Mouse (Mus musculus) embryonic facial prominence, embryonic 15.5 days (tissue): Measurements from ENCODE around the gene Fbxw7. TPM values are rescaled to one million over a fixed set of nuclear protein-coding genes. Genes with fewer than 3 reads are reported as not detected.
"Not testable (repeated sequence)": the region's sequence is repeated elsewhere in the genome, so short reads cannot be mapped to it uniquely, and the experiment has no call there.

Source experiments
- ATAC-seq: fragments of 200-750 bp; cut with Nextera tagmentation; 2 replicates; pipeline ENCODE4 v1.8.0; 2017; ENCODE audit warnings: low read depth, moderate TSS enrichment; ENCODE audit not compliant: insufficient number of reproducible peaks, low FRiP score, low TSS enrichment
- H3K27ac ChIP-seq: fragments of 300-500 bp; sonication (generic); replicated peaks from 2 replicates; pipeline ENCODE4 v1.5.1; 2015; ENCODE audit warnings: mild to moderate bottlenecking, inconsistent platforms
- H3K27me3 ChIP-seq: fragments of 300-500 bp; sonication (generic); 2 replicates; pipeline ENCODE4 v1.6.1; 2015; ENCODE audit warnings: inconsistent platforms
- H3K36me3 ChIP-seq: fragments of 300-500 bp; sonication (generic); 2 replicates; pipeline ENCODE4 v1.6.1; 2015; ENCODE audit warnings: mild to moderate bottlenecking, inconsistent platforms
- H3K4me1 ChIP-seq: fragments of 300-500 bp; sonication (generic); 2 replicates; pipeline ENCODE4 v1.6.1; 2015; ENCODE audit warnings: inconsistent platforms
- H3K4me2 ChIP-seq: fragments of 300-500 bp; sonication (generic); replicated peaks from 2 replicates; pipeline ENCODE4 v1.6.1; 2015; ENCODE audit warnings: mild to moderate bottlenecking, inconsistent platforms
- H3K4me3 ChIP-seq: fragments of 300-500 bp; sonication (generic); replicated peaks from 2 replicates; pipeline ENCODE4 v1.5.1; 2015; ENCODE audit warnings: mild to moderate bottlenecking, inconsistent platforms
- H3K9ac ChIP-seq: fragments of 300-500 bp; sonication (generic); 2 replicates; pipeline ENCODE4 v1.6.1; 2015; ENCODE audit warnings: inconsistent platforms
- H3K9me3 ChIP-seq: fragments of 300-500 bp; sonication (generic); replicated peaks from 2 replicates; pipeline ENCODE4 v1.6.1; 2016; ENCODE audit warnings: inconsistent platforms
- WGBS: fragments of 180-500 bp; shearing (Covaris S2); methylation state at CpG from one replicate; pipeline ENCODE4 v1.1.7; 2015; 5-methylcytosine and 5-hydroxymethylcytosine counted together
- polyA plus RNA-seq: library from polyadenylated mRNA; unstranded; fragments of >200 nt; fragmentation: Nextera tagmentation; extraction: Ambion mirVana; gene quantifications from 2 replicates; pipeline ENCODE4 v1.2.1, GENCODE M21; 2015

Fbxw7 gene
- polyA plus RNA-seq, 1 experiment from 2014 or later, result 14.6 TPM

DNA sequence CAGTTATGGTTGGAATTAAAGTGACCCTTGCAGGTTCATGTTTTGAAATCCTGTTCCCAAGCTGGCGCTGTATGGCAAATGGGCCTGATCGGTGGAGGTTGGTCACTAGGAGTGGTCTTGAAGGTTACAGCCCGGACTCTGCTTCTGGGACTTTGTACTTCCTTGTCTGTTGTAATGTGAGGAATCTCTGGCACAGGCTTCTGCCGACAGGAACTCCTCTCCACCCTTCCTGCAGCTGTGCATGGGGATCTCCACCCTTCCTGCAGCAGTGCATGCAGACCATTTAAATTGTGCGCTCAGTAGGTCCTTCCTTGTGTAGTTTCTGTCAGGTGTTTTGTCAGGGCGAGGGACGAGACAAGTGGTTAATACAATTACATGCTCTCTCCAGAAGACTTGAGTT is 37.8 kb downstream of the Fbxw7 start:
- Histone ChIP-seq H3K36me3 (no peaks in the 10 kb centered on the region), H3K27me3 (no peaks in the 10 kb centered on the region), H3K9ac (no peak overlapping the region), H3K27ac (no peak overlapping the region; the same call in 1 of the 2 replicates), H3K9me3 (no peaks in the 10 kb centered on the region), H3K4me3 (no peak overlapping the region), H3K4me1 (no peaks in the 10 kb centered on the region), H3K4me2 (no peak overlapping the region)
- 70% methylated on average over 7 of the region's 7 CpGs for WGBS
- ATAC-seq, result no peak

GRCm38 (mm10) chr3:84854440-84854839 is 39.4 kb downstream of the Fbxw7 start:
- WGBS, result 66% methylated on average over 1 of the region's 1 CpGs

GRCm38 (mm10) chr3:84860669-84861068 is 45.6 kb downstream of the Fbxw7 start:
- H3K4me2 ChIP-seq, result no peak overlapping the region
- no peaks in the 10 kb centered on the region for H3K4me1 ChIP-seq
- H3K9ac ChIP-seq, result no peak overlapping the region
- no peaks in the 10 kb centered on the region for H3K9me3 ChIP-seq
- H3K27ac ChIP-seq, result no peak overlapping the region
- WGBS, result 85% methylated on average over 1 of the region's 1 CpGs
- ATAC-seq, result no peak
- no peaks in the 10 kb centered on the region for H3K27me3 ChIP-seq
- H3K4me3 ChIP-seq, result no peak overlapping the region
- H3K36me3 ChIP-seq, result no peaks in the 10 kb centered on the region

More at GRCm38 (mm10) chr3:84854440-84854839, 39.4 kb downstream of the Fbxw7 start:
- Histone ChIP-seq H3K36me3 (no peaks in the 10 kb centered on the region), H3K4me1 (no peaks in the 10 kb centered on the region), H3K27me3 (no peaks in the 10 kb centered on the region), H3K9me3 (no peaks in the 10 kb centered on the region), H3K4me2 (no peak overlapping the region), H3K27ac (no peak overlapping the region), H3K9ac (no peak overlapping the region), H3K4me3 (no peak overlapping the region)
- no peak for ATAC-seq

GRCm38 (mm10) chr3:84861817-84862216 is 46.7 kb downstream of the Fbxw7 start:
- not testable (repeated sequence) for H3K36me3 ChIP-seq, H3K9me3 ChIP-seq, ATAC-seq, H3K9ac ChIP-seq, H3K27ac ChIP-seq, H3K4me2 ChIP-seq, H3K27me3 ChIP-seq, H3K4me3 ChIP-seq, H3K4me1 ChIP-seq
- 89% methylated on average over 3 of the region's 3 CpGs for WGBS

GRCm38 (mm10) chr3:84865684-84866083 is 50.6 kb downstream of the Fbxw7 start:
- no peak for ATAC-seq
- Histone ChIP-seq H3K4me2 (no peak overlapping the region), H3K4me1 (no peaks in the 10 kb centered on the region), H3K27ac (no peak overlapping the region), H3K9me3 (no peaks in the 10 kb centered on the region), H3K27me3 (no peaks in the 10 kb centered on the region), H3K9ac (no peak overlapping the region), H3K4me3 (no peak overlapping the region), H3K36me3 (no peaks in the 10 kb centered on the region)
- 75% methylated on average over 3 of the region's 3 CpGs for WGBS

DNA sequence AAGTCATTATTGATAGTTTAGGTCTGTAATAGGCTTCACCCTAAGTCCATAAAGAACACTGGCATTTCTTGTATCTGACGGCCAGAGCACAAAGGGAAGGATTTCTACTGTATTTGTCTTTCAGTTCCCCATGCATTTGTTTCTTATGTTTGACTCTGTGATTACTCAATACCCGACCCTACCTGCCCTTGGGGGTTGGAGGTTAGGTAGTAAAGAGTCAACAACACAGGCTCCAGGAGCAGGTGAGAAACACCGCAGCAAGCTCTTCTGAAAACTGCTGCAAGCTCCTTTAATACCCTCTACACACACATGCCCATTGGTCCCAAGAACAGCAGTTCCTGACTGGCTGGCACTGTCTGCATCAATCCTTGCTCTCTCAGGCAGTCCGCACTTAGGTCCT is 51.8 kb downstream of the Fbxw7 start:
- H3K4me3 ChIP-seq, result no peak overlapping the region
- no peak overlapping the region for H3K9ac ChIP-seq
- ATAC-seq, result no peak
- 72% methylated on average over 4 of the region's 4 CpGs for WGBS
- no peaks in the 10 kb centered on the region for H3K27me3 ChIP-seq
- H3K27ac ChIP-seq, result no peak overlapping the region
- H3K4me2 ChIP-seq, result no peak overlapping the region
- H3K36me3 ChIP-seq, result no peaks in the 10 kb centered on the region
- H3K4me1 ChIP-seq, result no peaks in the 10 kb centered on the region
- H3K9me3 ChIP-seq, result no peaks in the 10 kb centered on the region

GRCm38 (mm10) chr3:84867434-84867975 is 52.4 kb downstream of the Fbxw7 start:
- H3K4me3 ChIP-seq, result no peak overlapping the region
- H3K9ac ChIP-seq, result no peak overlapping the region
- H3K9me3 ChIP-seq, result no peaks in the 10 kb centered on the region
- no peaks in the 10 kb centered on the region for H3K36me3 ChIP-seq
- no peaks in the 10 kb centered on the region for H3K27me3 ChIP-seq
- 91% methylated on average over 1 of the region's 1 CpGs for WGBS
- no peaks in the 10 kb centered on the region for H3K4me1 ChIP-seq
- no peak overlapping the region for H3K4me2 ChIP-seq
- no peak for ATAC-seq
- no peak overlapping the region for H3K27ac ChIP-seq

DNA sequence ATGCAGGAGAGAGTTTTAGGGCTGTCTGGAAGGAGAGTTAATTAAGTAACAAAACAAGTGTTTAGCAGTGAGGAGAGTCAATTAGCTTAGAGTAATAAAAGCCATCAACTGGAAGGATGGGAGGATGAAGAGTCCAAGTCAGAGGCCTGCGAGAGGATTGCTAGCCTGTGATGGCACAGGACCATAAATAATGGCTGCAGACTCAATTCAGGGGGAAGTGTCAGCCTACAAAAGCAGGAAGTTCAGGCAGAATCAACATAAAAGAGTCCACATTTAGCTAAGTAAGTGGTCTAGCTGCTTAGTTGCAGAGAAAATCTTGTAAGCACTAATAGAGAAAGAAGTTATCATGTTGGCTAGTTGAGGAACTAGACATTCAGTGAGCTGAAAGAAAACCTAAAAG is 52.9 kb downstream of the Fbxw7 start:
- no peak overlapping the region for H3K27ac ChIP-seq
- H3K27me3 ChIP-seq, result no peaks in the 10 kb centered on the region
- no peaks in the 10 kb centered on the region for H3K4me1 ChIP-seq
- H3K9ac ChIP-seq, result no peak overlapping the region
- H3K36me3 ChIP-seq, result no peaks in the 10 kb centered on the region
- no peak overlapping the region for H3K4me3 ChIP-seq
- WGBS, result 62% methylated on average over 1 of the region's 1 CpGs
- H3K4me2 ChIP-seq, result no peak overlapping the region
- no peak for ATAC-seq
- H3K9me3 ChIP-seq, result no peaks in the 10 kb centered on the region

- no peak overlapping the region for H3K4me3 ChIP-seq
- H3K9me3 ChIP-seq, result no peaks in the 10 kb centered on the region
- no peak overlapping the region for H3K4me2 ChIP-seq
- H3K4me1 ChIP-seq, result no peaks in the 10 kb centered on the region
- ATAC-seq, result no peak
- H3K9ac ChIP-seq, result no peak overlapping the region
- no peaks in the 10 kb centered on the region for H3K36me3 ChIP-seq
- H3K27ac ChIP-seq, result no peak overlapping the region
- H3K27me3 ChIP-seq, result no peaks in the 10 kb centered on the region
These were observed 55.1 kb downstream of the Fbxw7 start for GRCm38 (mm10) chr3:84870126-84870525.

DNA sequence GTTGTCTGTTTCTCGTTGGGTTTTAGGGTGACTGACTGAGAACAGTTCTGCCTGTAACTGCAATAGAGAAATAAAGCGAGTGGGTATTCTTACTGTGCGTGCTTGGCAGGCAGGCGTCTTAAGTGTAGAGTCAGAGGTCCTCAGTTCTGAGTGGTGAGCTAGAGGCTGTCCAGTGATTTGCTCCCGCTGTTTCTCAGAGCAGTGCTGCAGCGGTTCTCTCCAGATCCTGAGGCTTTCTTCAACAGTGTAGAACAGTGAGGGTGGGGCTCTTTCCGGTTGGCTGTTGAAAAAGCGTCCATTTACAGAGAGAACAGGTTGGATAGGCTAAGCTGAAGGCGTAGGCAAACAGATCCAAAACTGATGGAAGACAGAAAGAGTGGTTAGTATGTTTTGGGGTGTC is 60.2 kb downstream of the Fbxw7 start:
- no peak for ATAC-seq
- Histone ChIP-seq H3K27me3 (no peaks in the 10 kb centered on the region), H3K4me2 (no peak overlapping the region), H3K9me3 (no peaks in the 10 kb centered on the region), H3K27ac (no peak overlapping the region), H3K9ac (no peak overlapping the region), H3K4me3 (no peak overlapping the region), H3K4me1 (no peaks in the 10 kb centered on the region), H3K36me3 (no peaks in the 10 kb centered on the region)
- WGBS, result 64% methylated on average over 9 of the region's 9 CpGs

- Histone ChIP-seq H3K4me3 (no peak overlapping the region), H3K36me3 (no peaks in the 10 kb centered on the region), H3K27me3 (no peaks in the 10 kb centered on the region), H3K9ac (no peak overlapping the region), H3K4me1 (no peaks in the 10 kb centered on the region), H3K27ac (no peak overlapping the region), H3K9me3 (no peaks in the 10 kb centered on the region), H3K4me2 (no peak overlapping the region)
- 74% methylated on average over 4 of the region's 4 CpGs for WGBS
- ATAC-seq, result no peak
These were observed 61.1 kb downstream of the Fbxw7 start for GRCm38 (mm10) chr3:84876211-84876610.

- H3K36me3 ChIP-seq, result no peaks in the 10 kb centered on the region
- H3K9ac ChIP-seq, result no peak overlapping the region
- no peak for ATAC-seq
- no peak overlapping the region for H3K4me3 ChIP-seq
- WGBS, result 44% methylated on average over 11 of the region's 11 CpGs
- H3K27me3 ChIP-seq, result no peaks in the 10 kb centered on the region
- peaks cover 17% of the 10 kb centered on the region for H3K4me1 ChIP-seq
- no peak overlapping the region for H3K4me2 ChIP-seq
- no peak overlapping the region for H3K27ac ChIP-seq
- H3K9me3 ChIP-seq, result no peaks in the 10 kb centered on the region
These were observed 68.9 kb downstream of the Fbxw7 start for GRCm38 (mm10) chr3:84883817-84884483.
